Mouse (Mus musculus) limb, embryonic 10.5 days (tissue): ENCODE measurements around the gene Mettl5. TPM values are rescaled to one million over a fixed set of nuclear protein-coding genes. Genes with fewer than 3 reads are reported as not detected.
"Not testable (repeated sequence)": the region's sequence is repeated elsewhere in the genome, so short reads cannot be mapped to it uniquely, and the experiment has no call there.

Source experiments
- DNase-seq: peaks from one replicate; pipeline ENCODE4 v3.0.0-alpha.2; 2017; ENCODE audit warnings: low spot score
- H3K27ac ChIP-seq: fragments of 300-500 bp; sonication (generic); 2 replicates; pipeline ENCODE4 v1.5.1; 2016; ENCODE audit warnings: mild to moderate bottlenecking
- H3K27me3 ChIP-seq: fragments of 300-500 bp; sonication (generic); 2 replicates; pipeline ENCODE4 v1.6.1; 2016; ENCODE audit warnings: low read depth, mild to moderate bottlenecking; ENCODE audit not compliant: poor library complexity, severe bottlenecking
- H3K36me3 ChIP-seq: fragments of 300-500 bp; sonication (generic); 2 replicates; pipeline ENCODE4 v1.6.1; 2016; ENCODE audit warnings: mild to moderate bottlenecking, moderate library complexity
- H3K4me1 ChIP-seq: fragments of 300-500 bp; sonication (generic); 2 replicates; pipeline ENCODE4 v1.6.1; 2016
- H3K4me3 ChIP-seq: fragments of 300-500 bp; sonication (generic); 2 replicates; pipeline ENCODE4 v1.5.1; 2016; ENCODE audit warnings: mild to moderate bottlenecking, moderate library complexity
- H3K9me3 ChIP-seq: fragments of 300-500 bp; sonication (generic); replicated peaks from 2 replicates; pipeline ENCODE4 v1.6.1; 2016; ENCODE audit warnings: mild to moderate bottlenecking
- WGBS: fragments of 180-500 bp; shearing (Covaris S2); methylation state at CpG from one replicate; pipeline ENCODE4 v1.1.7; 2016; 5-methylcytosine and 5-hydroxymethylcytosine counted together
- polyA plus RNA-seq: library from polyadenylated mRNA; unstranded; fragments of >200 nt; fragmentation: Nextera tagmentation; extraction: Ambion mirVana; gene quantifications from 2 replicates; pipeline ENCODE4 v1.2.1, GENCODE M21; 2016

The Mettl5 gene
- polyA plus RNA-seq, result 44.5 and 47.3 TPM in 2 replicates

GRCm38 (mm10) chr2:69885451-69886305 lies at the start of gene Mettl5:
Gene Mettl5 (minus strand): TSS chr2:69885615.
- DNase-seq, result peak; percentile 93
- Histone ChIP-seq H3K4me3 (peak within 1 kb of the TSS; percentile 79), H3K27me3 (no peaks in the 10 kb centered on the region), H3K27ac (peak within 1 kb of the TSS; percentile 94), H3K4me1 (peaks cover 13% of the 10 kb centered on the region), H3K36me3 (peaks cover 10% of the 10 kb centered on the region; the same call in 1 of the 2 replicates), H3K9me3 (no peaks in the 10 kb centered on the region)
- WGBS, result 3% methylated on average over 45 of the region's 45 CpGs

- peaks cover 77% of the 10 kb centered on the region for H3K36me3 ChIP-seq
- DNase-seq, result no peak
- H3K4me3 ChIP-seq, result no peak overlapping the region
- no peak overlapping the region for H3K27ac ChIP-seq
- no peaks in the 10 kb centered on the region for H3K27me3 ChIP-seq
- H3K4me1 ChIP-seq, result no peaks in the 10 kb centered on the region
- H3K9me3 ChIP-seq, result no peaks in the 10 kb centered on the region
- 83% methylated on average over 3 of the region's 3 CpGs for WGBS
Measured at GRCm38 (mm10) chr2:69924943-69925342, 39.5 kb upstream of the Mettl5 start.

GRCm38 (mm10) chr2:69917301-69917700 lies 31.9 kb upstream of the Mettl5 start:
- DNase-seq, result no peak
- Histone ChIP-seq H3K4me3 (no peak overlapping the region), H3K9me3 (no peaks in the 10 kb centered on the region), H3K36me3 (peaks cover 61% of the 10 kb centered on the region), H3K27me3 (no peaks in the 10 kb centered on the region), H3K4me1 (no peaks in the 10 kb centered on the region), H3K27ac (no peak overlapping the region)
- WGBS, result 91% methylated on average over 3 of the region's 3 CpGs

GRCm38 (mm10) chr2:69912801-69913200 lies 27.4 kb upstream of the Mettl5 start:
- Histone ChIP-seq H3K27ac (no peak overlapping the region), H3K36me3 (peaks cover 34% of the 10 kb centered on the region), H3K4me3 (no peak overlapping the region), H3K4me1 (no peaks in the 10 kb centered on the region), H3K27me3 (no peaks in the 10 kb centered on the region), H3K9me3 (no peaks in the 10 kb centered on the region)
- WGBS, result 72% methylated on average over 2 of the region's 2 CpGs
- DNase-seq, result no peak

GRCm38 (mm10) chr2:69907394-69907793 lies 22.0 kb upstream of the Mettl5 start:
- H3K4me1 ChIP-seq, H3K27ac ChIP-seq, H3K27me3 ChIP-seq, H3K9me3 ChIP-seq, H3K4me3 ChIP-seq, DNase-seq: not testable (repeated sequence)
- H3K36me3 ChIP-seq, result peaks cover 20% of the 10 kb centered on the region
- 85% methylated on average over 4 of the region's 4 CpGs for whole genome bisulfite sequencing

- no peak overlapping the region for H3K4me3 ChIP-seq
- H3K27me3 ChIP-seq, result no peaks in the 10 kb centered on the region
- peaks cover 4% of the 10 kb centered on the region for H3K4me1 ChIP-seq
- DNase-seq, result no peak
- no peak overlapping the region for H3K27ac ChIP-seq
- peaks cover 35% of the 10 kb centered on the region for H3K36me3 ChIP-seq
- 92% methylated on average over 3 of the region's 3 CpGs for WGBS
- H3K9me3 ChIP-seq, result no peaks in the 10 kb centered on the region
Measured at GRCm38 (mm10) chr2:69903541-69903940, 18.1 kb upstream of the Mettl5 start.

GRCm38 (mm10) chr2:69897618-69898575 lies 12.5 kb upstream of the Mettl5 start:
- Histone ChIP-seq H3K4me3 (peak overlapping the region; percentile 98), H3K9me3 (no peaks in the 10 kb centered on the region), H3K36me3 (peaks cover 22% of the 10 kb centered on the region), H3K27ac (peak overlapping the region; percentile 98), H3K27me3 (no peaks in the 10 kb centered on the region), H3K4me1 (peaks cover 12% of the 10 kb centered on the region)
- 1% methylated on average over 55 of the region's 55 CpGs for WGBS
- peak; percentile 70 for DNase-seq

- Histone ChIP-seq H3K4me1 (peaks cover 12% of the 10 kb centered on the region), H3K36me3 (peaks cover 19% of the 10 kb centered on the region), H3K27me3 (no peaks in the 10 kb centered on the region), H3K27ac (peak within 1 kb of the TSS; percentile 98), H3K9me3 (no peaks in the 10 kb centered on the region), H3K4me3 (peak within 1 kb of the TSS; percentile 98)
- DNase-seq, result peak; percentile 99
- under 1% methylated on average over 65 of the region's 65 CpGs for WGBS
Measured at GRCm38 (mm10) chr2:69897039-69897617, 11.7 kb upstream of the Mettl5 start, which contains the start of gene Ubr3. Gene Ubr3 (plus strand): TSS chr2:69897246.

- H3K27me3 ChIP-seq, result no peaks in the 10 kb centered on the region
- H3K27ac ChIP-seq, result no peak overlapping the region
- WGBS, result 95% methylated on average over 4 of the region's 4 CpGs
- no peak for DNase-seq
- H3K4me1 ChIP-seq, result peaks cover 12% of the 10 kb centered on the region
- peaks cover 11% of the 10 kb centered on the region for H3K36me3 ChIP-seq
- H3K4me3 ChIP-seq, result no peak overlapping the region
- no peaks in the 10 kb centered on the region for H3K9me3 ChIP-seq
Measured at GRCm38 (mm10) chr2:69896224-69896581, 10.8 kb upstream of the Mettl5 start.

GRCm38 (mm10) chr2:69895502-69896223 lies 10.2 kb upstream of the Mettl5 start:
- Histone ChIP-seq H3K4me1 (peaks cover 12% of the 10 kb centered on the region), H3K4me3 (no peak overlapping the region), H3K36me3 (peaks cover 6% of the 10 kb centered on the region; the same call in 1 of the 2 replicates), H3K9me3 (no peaks in the 10 kb centered on the region), H3K27ac (no peak overlapping the region), H3K27me3 (no peaks in the 10 kb centered on the region)
- no peak for DNase-seq
- 57% methylated on average over 14 of the region's 14 CpGs for WGBS

GRCm38 (mm10) chr2:69893891-69894290 lies 8.5 kb upstream of the Mettl5 start:
- Histone ChIP-seq H3K27ac (no peak overlapping the region), H3K36me3 (no peaks in the 10 kb centered on the region), H3K4me3 (no peak overlapping the region), H3K4me1 (peaks cover 11% of the 10 kb centered on the region), H3K9me3 (no peaks in the 10 kb centered on the region), H3K27me3 (no peaks in the 10 kb centered on the region)
- 89% methylated on average over 5 of the region's 5 CpGs for WGBS
- DNase-seq, result no peak

GRCm38 (mm10) chr2:69893145-69893544 lies 7.7 kb upstream of the Mettl5 start:
- H3K4me3 ChIP-seq, result no peak overlapping the region
- no peaks in the 10 kb centered on the region for H3K27me3 ChIP-seq
- peaks cover 4% of the 10 kb centered on the region for H3K4me1 ChIP-seq
- WGBS, result 94% methylated on average over 1 of the region's 1 CpGs
- no peak overlapping the region for H3K27ac ChIP-seq
- DNase-seq, result no peak
- no peaks in the 10 kb centered on the region for H3K9me3 ChIP-seq
- no peaks in the 10 kb centered on the region for H3K36me3 ChIP-seq
